Mouse (Mus musculus): ENCODE results near the gene Ets2.

- TF ChIP-seq POLR2A (IDR thresholded peaks at IDR 0.05; ENCODE audit: borderline replicate concordance, low read depth, low read length) (no peak), CTCF (IDR thresholded peaks at IDR 0.05; ENCODE audit: low read depth, low read length) (no peak)
Measured at GRCm38 (mm10) chr16:95763201-95763600, 61.3 kb downstream of the Ets2 start.

All from bone marrow macrophage, adult 2 months (primary cell).